Mouse (Mus musculus) midbrain, postnatal 0 days (tissue): ENCODE results near the gene Gadd45g. TPM values are rescaled to one million over a fixed set of nuclear protein-coding genes. Genes with fewer than 3 reads are reported as not detected.
A peak's percentile ranks its signal among the peaks of the same experiment; 100 is the strongest.

Experiments used
- ATAC-seq: fragments of 200-750 bp; cut with Nextera tagmentation; 2 replicates; pipeline ENCODE4 v1.8.0; 2017; ENCODE audit warnings: moderate number of reproducible peaks, mild to moderate bottlenecking, moderate TSS enrichment, moderate library complexity; ENCODE audit not compliant: low FRiP score
- DNase-seq: peaks from one replicate; pipeline ENCODE4 v3.0.0-alpha.2; 2015; ENCODE audit warnings: low spot score
- H3K27ac ChIP-seq: fragments of 300-500 bp; sonication (generic); 2 replicates; pipeline ENCODE4 v1.5.1; 2014; ENCODE audit warnings: low read depth, mild to moderate bottlenecking, low read length, mixed read lengths
- H3K27me3 ChIP-seq: fragments of 300-500 bp; sonication (generic); 2 replicates; pipeline ENCODE4 v1.6.1; 2014; ENCODE audit warnings: low read length, control low read depth, mixed read lengths; ENCODE audit not compliant: insufficient read depth
- H3K36me3 ChIP-seq: fragments of 300-500 bp; sonication (generic); 2 replicates; pipeline ENCODE4 v1.6.1; 2014; ENCODE audit warnings: low read length, control low read depth, mixed read lengths; ENCODE audit not compliant: insufficient read depth
- H3K4me1 ChIP-seq: fragments of 300-500 bp; sonication (generic); 2 replicates; pipeline ENCODE4 v1.6.1; 2014; ENCODE audit warnings: mild to moderate bottlenecking, control low read depth, antibody characterized with exemption, low read length, mixed read lengths; ENCODE audit not compliant: insufficient read depth
- H3K4me2 ChIP-seq: fragments of 300-500 bp; sonication (generic); 2 replicates; pipeline ENCODE4 v1.6.1; 2014; ENCODE audit warnings: low read depth, mild to moderate bottlenecking, low read length, mixed read lengths; ENCODE audit not compliant: poor library complexity, severe bottlenecking
- H3K4me3 ChIP-seq: fragments of 300-500 bp; sonication (generic); 2 replicates; pipeline ENCODE4 v1.5.1; 2014; ENCODE audit warnings: low read depth, mild to moderate bottlenecking, low read length, moderate library complexity
- H3K9ac ChIP-seq: fragments of 300-500 bp; sonication (generic); replicated peaks from 2 replicates; pipeline ENCODE4 v1.6.1; 2014; ENCODE audit warnings: mild to moderate bottlenecking, low read length, moderate library complexity, mixed read lengths; ENCODE audit not compliant: poor library complexity, severe bottlenecking
- H3K9me3 ChIP-seq: fragments of 300-500 bp; sonication (generic); 2 replicates; pipeline ENCODE4 v1.6.1; 2016; ENCODE audit warnings: low read length, control low read depth
- CTCF ChIP-seq: IDR thresholded peaks from 2 replicates; pipeline ENCODE4 v1.5.1; 2016; ENCODE audit warnings: antibody characterized with exemption, mild to moderate bottlenecking
- WGBS: fragments of 180-500 bp; shearing (Covaris S2); extraction: QIAGEN DNeasy Blood & Tissue Kit; methylation state at CpG from one replicate; pipeline ENCODE4 v1.1.7; 2014; 5-methylcytosine and 5-hydroxymethylcytosine counted together
- polyA plus RNA-seq: library from polyadenylated mRNA; unstranded; fragments of >200 nt; fragmentation: Nextera tagmentation; extraction: Ambion mirVana; gene quantifications from 2 replicates; pipeline ENCODE4 v1.2.1, GENCODE M21; 2015
- total RNA-seq: library from RNA; depleted of rRNA; stranded (reverse); fragments of >200 nt; gene quantifications from 2 replicates; pipeline ENCODE4 v1.2.3, GENCODE M21; 2014; rRNA removed

Gadd45g gene
- total RNA-seq, result 7.3 and 10.3 TPM in 2 replicates
- 20.4 and 23.3 TPM in 2 replicates for polyA plus RNA-seq

DNA sequence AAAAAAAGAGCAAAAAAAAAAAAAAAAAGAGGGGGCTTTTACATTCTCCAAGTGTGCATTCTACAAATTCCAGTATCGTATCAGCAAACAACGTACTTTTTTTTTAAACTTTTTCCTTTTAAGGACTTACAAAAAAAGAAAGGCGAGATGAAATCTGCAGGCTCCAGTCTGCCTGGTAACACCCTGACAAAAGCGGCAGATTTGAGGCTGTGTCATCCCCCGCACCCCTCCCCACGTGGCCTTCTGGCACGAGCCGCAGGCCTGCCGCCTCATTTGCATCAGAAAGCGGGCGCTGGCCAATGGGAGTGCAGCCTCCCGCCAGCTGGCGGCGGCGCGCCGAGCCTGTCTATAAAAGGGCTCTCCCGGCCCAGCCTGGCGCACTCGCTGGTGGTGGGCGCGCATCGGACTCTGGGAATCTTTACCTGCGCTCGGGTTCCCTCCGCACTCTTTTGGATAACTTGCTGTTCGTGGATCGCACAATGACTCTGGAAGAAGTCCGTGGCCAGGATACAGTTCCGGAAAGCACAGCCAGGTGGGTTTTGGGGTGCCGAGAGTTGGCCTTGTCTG lies at the start of gene Gadd45g:
TSS of gene Gadd45g (plus strand) at position 378 of the 567 bp plus-strand sequence.
- H3K4me3 ChIP-seq, result peak within 1 kb of the TSS; percentile 60

DNA sequence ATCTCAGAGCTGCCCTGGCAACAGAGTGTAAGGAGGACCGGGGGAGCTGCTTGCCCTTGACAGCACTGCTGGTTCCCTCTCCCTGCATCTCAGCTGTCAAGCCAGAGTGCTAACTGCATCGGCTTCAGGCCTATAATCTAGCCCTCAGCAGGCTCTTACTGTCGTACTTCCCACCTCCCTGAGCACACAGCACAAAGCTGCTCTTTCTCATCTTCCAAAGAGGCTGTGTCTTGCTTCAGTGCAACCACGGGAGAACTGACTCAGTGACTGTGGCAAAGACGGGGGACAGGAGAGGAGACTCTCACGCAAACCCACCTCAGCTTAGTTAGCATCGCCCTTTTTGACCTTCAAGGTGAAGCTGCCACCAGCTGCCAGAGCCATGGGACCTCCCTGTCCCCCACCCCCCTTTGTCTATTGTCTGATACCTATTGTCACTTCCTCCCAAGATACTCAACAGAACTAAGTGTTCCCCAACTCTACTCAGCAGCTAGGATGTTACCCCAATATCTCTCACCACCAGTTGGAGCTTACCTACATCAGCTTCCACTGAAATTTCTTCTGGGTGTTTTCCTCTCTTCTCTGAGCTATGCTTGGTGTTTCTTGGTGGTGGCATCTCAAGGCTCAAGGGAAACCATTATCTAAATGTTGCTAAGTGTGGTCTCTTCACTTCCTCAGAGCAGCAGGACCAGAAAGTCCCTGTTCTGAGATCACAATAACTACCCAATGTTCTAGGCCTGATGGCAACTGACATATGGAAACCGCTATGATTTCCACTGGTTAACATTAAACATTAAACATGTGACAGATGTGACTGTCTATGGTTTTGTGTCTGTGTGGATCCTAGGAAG lies 48.4 kb upstream of the Gadd45g start:
- no peak for TF ChIP-seq CTCF
- Histone ChIP-seq H3K27me3 (no peaks in the 10 kb centered on the region), H3K36me3 (no peaks in the 10 kb centered on the region), H3K9me3 (no peaks in the 10 kb centered on the region), H3K4me2 (no peak overlapping the region), H3K9ac (no peak overlapping the region), H3K4me1 (no peaks in the 10 kb centered on the region), H3K4me3 (no peak overlapping the region), H3K27ac (no peak overlapping the region)
- ATAC-seq (no peak), DNase-seq (no peak)
- 55% methylated on average over 8 of the region's 8 CpGs for WGBS

More for the DNA sequence above, at the start of gene Gadd45g:
- peak; percentile 98 for DNase-seq
- H3K9me3 ChIP-seq, result no peaks in the 10 kb centered on the region
- H3K4me1 ChIP-seq, result peaks cover 8% of the 10 kb centered on the region; the same call in 1 of the 2 replicates
- no peaks in the 10 kb centered on the region for H3K36me3 ChIP-seq
- peak within 1 kb of the TSS; percentile 100 for H3K4me2 ChIP-seq
- peak; percentile 87 for ATAC-seq
- WGBS, result 0% methylated on average over 31 of the region's 31 CpGs
- peak within 1 kb of the TSS; percentile 69 for H3K9ac ChIP-seq
- H3K27ac ChIP-seq, result peak within 1 kb of the TSS; percentile 70
- TF ChIP-seq CTCF, result peak; percentile 35
- H3K27me3 ChIP-seq, result peaks cover 7% of the 10 kb centered on the region; the same call in 1 of the 2 replicates

DNA sequence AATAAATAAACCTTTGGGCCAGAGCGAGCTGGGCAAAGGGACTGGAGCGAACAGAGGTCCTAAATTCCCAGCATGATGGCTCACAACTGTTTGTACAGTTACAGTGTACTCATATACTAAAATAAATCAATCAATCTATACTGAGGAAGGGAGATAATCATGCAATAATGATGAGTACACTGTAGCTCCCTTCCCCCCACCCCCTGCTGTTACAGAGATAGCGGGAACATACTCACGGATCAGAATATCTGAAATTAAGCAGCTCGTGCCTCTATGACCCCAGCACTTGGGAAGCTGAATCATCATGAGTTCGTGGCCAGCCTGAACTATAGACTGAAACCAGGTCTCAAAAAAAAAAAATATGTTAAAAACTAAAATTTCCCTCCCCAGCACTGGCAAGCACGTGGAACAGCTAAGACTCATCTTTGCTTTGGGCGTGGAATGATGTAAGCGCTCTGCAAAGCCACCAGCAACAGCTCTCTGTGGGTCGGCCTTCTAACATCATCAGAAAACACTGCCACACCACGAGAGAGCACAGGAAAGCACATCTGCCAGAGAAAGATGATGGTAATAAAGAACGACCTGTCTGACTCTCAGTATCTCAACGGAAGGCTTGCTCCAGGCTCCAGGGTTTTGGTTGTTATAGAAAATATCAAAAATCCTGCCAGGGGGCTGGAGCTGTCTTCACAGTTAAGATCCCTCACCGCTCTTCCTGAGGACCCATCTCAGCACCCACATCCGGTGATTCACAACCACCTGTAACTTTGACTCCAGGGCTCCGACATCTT lies 46.5 kb upstream of the Gadd45g start:
- Histone ChIP-seq H3K9ac (no peak overlapping the region), H3K4me2 (no peak overlapping the region), H3K4me3 (no peak overlapping the region), H3K9me3 (no peaks in the 10 kb centered on the region), H3K4me1 (no peaks in the 10 kb centered on the region), H3K27me3 (no peaks in the 10 kb centered on the region), H3K27ac (no peak overlapping the region), H3K36me3 (no peaks in the 10 kb centered on the region)
- ATAC-seq (no peak), DNase-seq (no peak)
- WGBS, result 84% methylated on average over 16 of the region's 16 CpGs
- TF ChIP-seq CTCF, result no peak

DNA sequence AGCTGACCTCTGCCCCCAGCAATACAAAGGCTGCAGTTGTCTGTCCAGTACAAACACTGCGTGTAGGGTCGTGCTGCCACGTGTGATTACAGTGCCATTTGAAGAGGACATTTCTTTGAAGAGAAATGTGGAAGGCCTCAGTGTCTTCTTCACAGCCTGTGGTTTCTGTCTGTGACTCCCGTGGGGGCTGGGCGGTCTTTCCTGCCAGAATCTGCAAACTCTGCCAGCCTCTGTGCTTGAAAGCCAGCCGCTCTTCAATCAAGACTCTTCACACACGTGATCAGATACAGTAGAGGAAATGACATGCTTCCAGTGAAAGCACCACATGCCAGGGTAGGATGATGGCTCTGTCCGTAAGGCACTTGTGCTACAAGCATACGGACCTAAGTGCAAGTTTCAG lies 45.6 kb upstream of the Gadd45g start:
- H3K9ac ChIP-seq, result no peak overlapping the region
- no peaks in the 10 kb centered on the region for H3K4me1 ChIP-seq
- no peaks in the 10 kb centered on the region for H3K9me3 ChIP-seq
- H3K27me3 ChIP-seq, result no peaks in the 10 kb centered on the region
- no peak for TF ChIP-seq CTCF
- 66% methylated on average over 9 of the region's 9 CpGs for WGBS
- H3K4me2 ChIP-seq, result no peak overlapping the region
- no peaks in the 10 kb centered on the region for H3K36me3 ChIP-seq
- ATAC-seq (no peak), DNase-seq (peak; percentile 47)
- no peak overlapping the region for H3K4me3 ChIP-seq
- H3K27ac ChIP-seq, result no peak overlapping the region

DNA sequence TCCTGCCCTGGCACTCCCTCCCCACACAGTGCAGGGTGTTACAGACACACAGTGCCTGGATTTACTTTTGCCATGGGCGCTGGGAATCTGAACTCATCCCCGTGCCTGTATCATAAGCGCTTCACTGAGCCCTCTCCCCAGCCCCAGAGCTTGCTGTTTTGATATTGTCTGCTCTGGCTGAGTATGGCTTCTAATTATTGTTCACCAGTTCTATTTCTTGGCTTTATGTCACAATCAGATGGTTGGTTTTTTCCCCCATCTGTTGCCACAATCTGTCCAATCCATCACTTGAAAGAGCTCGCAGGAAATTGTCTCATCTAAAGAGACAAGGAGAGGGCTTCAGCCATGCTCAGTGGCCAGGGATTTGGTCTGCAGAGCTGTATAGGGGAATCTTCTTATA lies 40.8 kb upstream of the Gadd45g start:
- DNase-seq, result peak; percentile 82
- no peak overlapping the region for H3K4me3 ChIP-seq

More for the DNA sequence above, 40.8 kb upstream of the Gadd45g start:
- 0 out of 2 replicates have a peak overlapping the region, but pooled peaks have one; percentile 49 for H3K27ac ChIP-seq
- no peak for TF ChIP-seq CTCF
- H3K4me2 ChIP-seq, result no peak overlapping the region
- no peaks in the 10 kb centered on the region for H3K27me3 ChIP-seq
- no peak for ATAC-seq
- H3K9ac ChIP-seq, result no peak overlapping the region
- no peaks in the 10 kb centered on the region for H3K36me3 ChIP-seq
- H3K4me1 ChIP-seq, result 0 out of 2 replicates have a peak, but pooled peaks cover 3% of the 10 kb centered on the region
- no peaks in the 10 kb centered on the region for H3K9me3 ChIP-seq
- WGBS, result 62% methylated on average over 4 of the region's 4 CpGs
